Mouse (Mus musculus): Measurements from ENCODE around the gene Bin2. TPM values are rescaled to one million over a fixed set of nuclear protein-coding genes. Genes with fewer than 3 reads are reported as not detected.
"Not testable (repeated sequence)": the region's sequence is repeated elsewhere in the genome, so short reads cannot be mapped to it uniquely, and the experiment has no call there.

Gene Bin2
- polyA plus RNA-seq, 1 experiment from 2014 or later, result 40.6 TPM

- no peak overlapping the region for H3K9ac ChIP-seq
- H3K4me2 ChIP-seq, result no peak overlapping the region
- WGBS (ENCODE audit: insufficient replicate concordance), result 82% methylated on average over 3 of the region's 3 CpGs
- H3K4me1 ChIP-seq, result peaks cover 40% of the 10 kb centered on the region
- H3K36me3 ChIP-seq, result no peaks in the 10 kb centered on the region
- no peak overlapping the region for H3K27ac ChIP-seq
- peaks cover 39% of the 10 kb centered on the region for H3K27me3 ChIP-seq (replicated peaks)
- ATAC-seq, result no peak
- no peaks in the 10 kb centered on the region for H3K9me3 ChIP-seq (replicated peaks)
- no peak overlapping the region for H3K4me3 ChIP-seq
Measured at GRCm38 (mm10) chr15:100630126-100630525, 39.2 kb downstream of the Bin2 start.

GRCm38 (mm10) chr15:100628797-100629196, 40.6 kb downstream of the Bin2 start:
- ATAC-seq, result no peak
- H3K27ac ChIP-seq, result no peak overlapping the region
- no peak overlapping the region for H3K4me2 ChIP-seq
- H3K9me3 ChIP-seq (replicated peaks), result no peaks in the 10 kb centered on the region
- no peak overlapping the region for H3K9ac ChIP-seq
- 47% methylated on average over 7 of the region's 7 CpGs for WGBS (ENCODE audit: insufficient replicate concordance)
- peaks cover 28% of the 10 kb centered on the region for H3K27me3 ChIP-seq (replicated peaks)
- no peaks in the 10 kb centered on the region for H3K36me3 ChIP-seq
- peaks cover 41% of the 10 kb centered on the region for H3K4me1 ChIP-seq
- no peak overlapping the region for H3K4me3 ChIP-seq

- Histone ChIP-seq H3K4me2 (0 out of 2 replicates have a peak overlapping the region, but pooled peaks have one; percentile 14), H3K27ac (0 out of 2 replicates have a peak overlapping the region, but pooled peaks have one; percentile 16), H3K4me1 (peaks cover 35% of the 10 kb centered on the region)
Measured at GRCm38 (mm10) chr15:100627774-100628370, 41.5 kb downstream of the Bin2 start.

GRCm38 (mm10) chr15:100627287-100627686, 42.1 kb downstream of the Bin2 start:
- no peak for ATAC-seq
- no peaks in the 10 kb centered on the region for H3K36me3 ChIP-seq
- H3K9me3 ChIP-seq (replicated peaks), result no peaks in the 10 kb centered on the region
- H3K4me1 ChIP-seq, result peaks cover 29% of the 10 kb centered on the region
- H3K4me3 ChIP-seq, result no peak overlapping the region
- H3K27ac ChIP-seq, result no peak overlapping the region
- no peak overlapping the region for H3K9ac ChIP-seq
- H3K4me2 ChIP-seq, result no peak overlapping the region
- H3K27me3 ChIP-seq (replicated peaks), result peaks cover 15% of the 10 kb centered on the region
- 15% methylated on average over 10 of the region's 10 CpGs for WGBS (ENCODE audit: insufficient replicate concordance)

More at GRCm38 (mm10) chr15:100627774-100628370, 41.5 kb downstream of the Bin2 start:
- Histone ChIP-seq H3K27me3 (replicated peaks) (peaks cover 18% of the 10 kb centered on the region), H3K9ac (no peak overlapping the region), H3K9me3 (replicated peaks) (no peaks in the 10 kb centered on the region), H3K36me3 (no peaks in the 10 kb centered on the region), H3K4me3 (no peak overlapping the region)
- ATAC-seq, result no peak
- WGBS (ENCODE audit: insufficient replicate concordance), result 29% methylated on average over 11 of the region's 11 CpGs

- Histone ChIP-seq H3K9me3 (replicated peaks) (no peaks in the 10 kb centered on the region), H3K4me2 (no peak overlapping the region), H3K36me3 (peaks cover 25% of the 10 kb centered on the region), H3K9ac (no peak overlapping the region), H3K4me3 (no peak overlapping the region), H3K27ac (no peak overlapping the region), H3K27me3 (replicated peaks) (no peaks in the 10 kb centered on the region), H3K4me1 (peaks cover 18% of the 10 kb centered on the region)
- 75% methylated on average over 3 of the region's 3 CpGs for WGBS (ENCODE audit: insufficient replicate concordance)
- no peak for ATAC-seq
Measured at GRCm38 (mm10) chr15:100624435-100624834, 44.9 kb downstream of the Bin2 start.

GRCm38 (mm10) chr15:100623754-100624153, 45.6 kb downstream of the Bin2 start:
- Histone ChIP-seq H3K4me1 (peaks cover 14% of the 10 kb centered on the region), H3K36me3 (peaks cover 32% of the 10 kb centered on the region), H3K27me3 (replicated peaks) (no peaks in the 10 kb centered on the region), H3K9ac (no peak overlapping the region), H3K27ac (no peak overlapping the region), H3K4me3 (no peak overlapping the region), H3K9me3 (replicated peaks) (no peaks in the 10 kb centered on the region), H3K4me2 (no peak overlapping the region)
- ATAC-seq, result no peak
- WGBS (ENCODE audit: insufficient replicate concordance), result 71% methylated on average over 9 of the region's 9 CpGs

GRCm38 (mm10) chr15:100622164-100622563, 47.2 kb downstream of the Bin2 start:
- Histone ChIP-seq H3K27ac (no peak overlapping the region), H3K9ac (no peak overlapping the region), H3K9me3 (replicated peaks) (no peaks in the 10 kb centered on the region), H3K4me2 (no peak overlapping the region), H3K4me1 (peaks cover 5% of the 10 kb centered on the region; the same call in 1 of the 2 replicates), H3K27me3 (replicated peaks) (no peaks in the 10 kb centered on the region), H3K36me3 (peaks cover 47% of the 10 kb centered on the region), H3K4me3 (no peak overlapping the region)
- whole genome bisulfite sequencing (ENCODE audit: insufficient replicate concordance), result 66% methylated on average over 7 of the region's 7 CpGs
- no peak for ATAC-seq

- not testable (repeated sequence) for H3K4me2 ChIP-seq; H3K27ac ChIP-seq; H3K27me3 ChIP-seq (replicated peaks); H3K9me3 ChIP-seq (replicated peaks); ATAC-seq; H3K4me1 ChIP-seq; H3K4me3 ChIP-seq; H3K9ac ChIP-seq
- WGBS (ENCODE audit: insufficient replicate concordance), result 65% methylated on average over 9 of the region's 9 CpGs
- H3K36me3 ChIP-seq, result peaks cover 52% of the 10 kb centered on the region
Measured at GRCm38 (mm10) chr15:100621671-100622070, 47.7 kb downstream of the Bin2 start.

GRCm38 (mm10) chr15:100619200-100619599, 50.2 kb downstream of the Bin2 start:
- Histone ChIP-seq H3K4me1 (peaks cover 17% of the 10 kb centered on the region), H3K9me3 (replicated peaks) (no peaks in the 10 kb centered on the region), H3K27me3 (replicated peaks) (no peaks in the 10 kb centered on the region), H3K4me3 (no peak overlapping the region), H3K36me3 (peaks cover 52% of the 10 kb centered on the region), H3K27ac (no peak overlapping the region), H3K9ac (no peak overlapping the region), H3K4me2 (no peak overlapping the region)
- WGBS (ENCODE audit: insufficient replicate concordance), result 92% methylated on average over 7 of the region's 7 CpGs
- no peak for ATAC-seq

- 2% methylated on average over 19 of the region's 19 CpGs for WGBS (ENCODE audit: insufficient replicate concordance)
- Histone ChIP-seq H3K36me3 (peaks cover 45% of the 10 kb centered on the region), H3K9me3 (replicated peaks) (no peaks in the 10 kb centered on the region), H3K4me1 (peaks cover 29% of the 10 kb centered on the region), H3K4me3 (peak overlapping the region; percentile 97), H3K27me3 (replicated peaks) (no peaks in the 10 kb centered on the region), H3K4me2 (peak overlapping the region; percentile 92), H3K9ac (peak overlapping the region; percentile 99), H3K27ac (peak overlapping the region; percentile 99)
- peak; percentile 0; the same call in 1 of the 2 replicates for ATAC-seq
Measured at GRCm38 (mm10) chr15:100616221-100616620, 53.1 kb downstream of the Bin2 start.

GRCm38 (mm10) chr15:100615825-100616220, 53.5 kb downstream of the Bin2 start:
- Histone ChIP-seq H3K4me2 (peak overlapping the region; percentile 92), H3K9ac (peak overlapping the region; percentile 99), H3K27ac (peak overlapping the region; percentile 99), H3K9me3 (replicated peaks) (no peaks in the 10 kb centered on the region), H3K4me3 (peak overlapping the region; percentile 97), H3K36me3 (peaks cover 41% of the 10 kb centered on the region), H3K27me3 (replicated peaks) (no peaks in the 10 kb centered on the region), H3K4me1 (peaks cover 30% of the 10 kb centered on the region)
- under 1% methylated on average over 40 of the region's 43 CpGs for WGBS (ENCODE audit: insufficient replicate concordance)
- peak; percentile 78 for ATAC-seq

GRCm38 (mm10) chr15:100614996-100615824, 54.1 kb downstream of the Bin2 start, which contains the start of gene Dazap2:
Gene Dazap2, plus strand, starts transcription at chr15:100615349.
- H3K27me3 ChIP-seq (replicated peaks), result no peaks in the 10 kb centered on the region
- H3K4me1 ChIP-seq, result peaks cover 36% of the 10 kb centered on the region
- peak; percentile 80 for ATAC-seq
- H3K4me3 ChIP-seq, result peak within 1 kb of the TSS; percentile 97
- peak within 1 kb of the TSS; percentile 99 for H3K27ac ChIP-seq
- under 1% methylated on average over 93 of the region's 99 CpGs for WGBS (ENCODE audit: insufficient replicate concordance)
- peaks cover 35% of the 10 kb centered on the region for H3K36me3 ChIP-seq
- H3K9me3 ChIP-seq (replicated peaks), result no peaks in the 10 kb centered on the region
- H3K9ac ChIP-seq, result peak within 1 kb of the TSS; percentile 99
- H3K4me2 ChIP-seq, result peak within 1 kb of the TSS; percentile 92

Measured in liver, embryonic 12.5 days (tissue).